Mouse (Mus musculus): ENCODE results near the gene Gm6337. TPM values are rescaled to one million over a fixed set of nuclear protein-coding genes. Genes with fewer than 3 reads are reported as not detected.
"Not testable (repeated sequence)": the region's sequence is repeated elsewhere in the genome, so short reads cannot be mapped to it uniquely, and the experiment has no call there.

The Gm6337 gene
- total RNA-seq (2021) = not detected
- long read RNA-seq, experiment 1 = 0 reads
- long read RNA-seq, experiment 2 = 0 reads

DNA sequence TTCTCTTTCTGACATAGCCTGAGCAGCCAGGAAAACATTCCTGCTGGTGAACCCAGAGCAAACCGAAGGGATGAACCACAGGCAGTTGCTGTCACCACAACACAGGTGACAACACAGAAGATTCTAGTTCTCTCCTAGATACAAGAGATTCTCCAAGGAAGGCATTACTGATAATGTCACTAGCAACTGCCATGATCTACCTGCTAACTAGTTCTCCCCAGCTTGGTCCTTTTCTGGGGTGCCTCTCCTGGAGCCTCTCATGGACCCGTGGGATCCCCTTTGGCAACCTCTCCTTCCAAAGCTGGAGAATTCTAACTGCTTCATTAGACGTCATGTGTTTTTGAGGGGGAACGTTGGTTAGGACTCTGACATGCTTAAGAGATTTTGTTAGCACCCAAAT is at the start of gene Gm6337:
Gene Gm6337 (minus strand): TSS at position 101 of the 400 bp plus-strand sequence.
- not testable (repeated sequence) for DNase-seq (ENCODE audit: low spot score in 2 of 2)

DNA sequence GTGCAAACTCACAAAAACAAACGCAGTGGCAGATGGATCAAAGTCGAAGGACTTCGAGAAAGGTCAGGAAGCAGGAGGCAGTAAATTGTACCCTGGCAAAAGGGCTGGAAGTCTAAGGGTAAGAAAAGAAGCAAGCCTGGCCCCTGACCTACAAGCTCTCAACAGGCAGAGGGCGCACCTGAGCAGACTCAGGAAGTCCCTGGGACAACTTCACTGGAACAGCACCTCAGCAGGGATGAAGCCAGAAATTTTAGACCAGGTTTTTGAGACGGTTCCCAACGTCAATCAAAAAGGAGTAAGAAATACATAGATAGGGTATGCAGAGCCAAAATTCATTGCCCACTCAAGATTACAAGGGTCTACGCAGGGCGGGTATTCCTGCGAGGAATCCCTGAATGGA is 49.4 kb upstream of the Gm6337 start:
- DNase-seq (ENCODE audit: low spot score in 2 of 2) = not testable (repeated sequence)

DNA sequence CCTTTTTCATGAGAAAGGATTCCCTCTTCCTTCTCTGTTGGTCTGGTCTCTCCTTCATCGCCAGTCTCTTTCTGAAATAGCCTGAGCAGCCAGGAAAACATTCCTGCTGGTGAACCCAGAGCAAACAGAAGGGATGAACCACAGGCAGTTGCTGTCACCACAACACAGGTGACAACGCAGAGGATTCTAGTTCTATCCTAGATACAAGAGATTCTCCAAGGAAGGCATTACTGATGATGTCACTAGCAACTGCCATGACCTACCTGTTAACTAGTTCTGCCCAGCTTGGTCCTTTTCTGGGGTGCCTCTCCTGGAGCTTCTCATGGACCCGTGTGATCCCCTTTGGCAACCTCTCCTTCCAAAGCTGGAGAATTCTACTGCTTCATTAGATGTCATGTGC is 35.8 kb upstream of the Gm6337 start, which contains the start of gene Gm8206:
Gene Gm8206 (minus strand): TSS at position 101 of the 400 bp plus-strand sequence.
- not testable (repeated sequence) for DNase-seq (ENCODE audit: low spot score in 2 of 2)

Other genes with a start within 250 kb of the Gm6337 start
- not detected for gene Gm3424, start 227.9 kb downstream of the Gm6337 start, total RNA-seq (2021)
- gene Gm8237, start 177.9 kb downstream of the Gm6337 start, total RNA-seq (2021) = 1 to 10 TPM in 1 of 2 experiments, under 1 TPM in 1; 0.54 to 1.1 TPM
- under 1 TPM; 0.52 to 0.57 TPM for gene Gm3248, start 96.5 kb downstream of the Gm6337 start, total RNA-seq (2021)
- gene Gm3453, start 79.1 kb downstream of the Gm6337 start, total RNA-seq (2021) = not detected
- not detected for gene Gm8206, start 35.7 kb upstream of the Gm6337 start, total RNA-seq (2021)
- under 1 TPM; 0.54 to 0.70 TPM for gene Gm3468, start 50.4 kb upstream of the Gm6337 start, total RNA-seq (2021)
- gene Gm3476, start 67.5 kb upstream of the Gm6337 start, total RNA-seq (2021) = not detected
- under 1 TPM; 0.67 to 0.71 TPM for gene Gm21560, start 161.0 kb upstream of the Gm6337 start, total RNA-seq (2021)
- under 1 TPM; 0.39 to 0.44 TPM for gene Gm3411, start 229.0 kb upstream of the Gm6337 start, total RNA-seq (2021)
- not detected for gene Gm21103, start 246.6 kb upstream of the Gm6337 start, total RNA-seq (2021)